Mouse (Mus musculus) lung, embryonic 15.5 days (tissue): ENCODE measurements at regions not wholly inside any gene's neighbourhood (a gene's known extent, or its start where the extent isn't known, plus 50 kb on each side); places are given as distances from the start of the nearest gene placed in this dataset.
A peak's percentile ranks its signal among the peaks of the same experiment; 100 is the strongest.

Experiments
- ATAC-seq: fragments of 200-750 bp; cut with Nextera tagmentation; 2 replicates; pipeline ENCODE4 v1.8.0; 2017; ENCODE audit warnings: moderate number of reproducible peaks, borderline replicate concordance; ENCODE audit not compliant: low FRiP score, low TSS enrichment; ENCODE audit errors: extremely low read depth
- H3K27ac ChIP-seq: fragments of 300-500 bp; sonication (generic); 2 replicates; pipeline ENCODE4 v1.5.1; 2015; ENCODE audit warnings: moderate library complexity, mild to moderate bottlenecking, inconsistent platforms
- H3K27me3 ChIP-seq: fragments of 300-500 bp; sonication (generic); 2 replicates; pipeline ENCODE4 v1.6.1; 2015; ENCODE audit warnings: inconsistent platforms
- H3K36me3 ChIP-seq: fragments of 300-500 bp; sonication (generic); 2 replicates; pipeline ENCODE4 v1.6.1; 2015; ENCODE audit warnings: inconsistent platforms
- H3K4me1 ChIP-seq: fragments of 300-500 bp; sonication (generic); 2 replicates; pipeline ENCODE4 v1.6.1; 2015; ENCODE audit warnings: inconsistent platforms
- H3K4me2 ChIP-seq: fragments of 300-500 bp; sonication (generic); 2 replicates; pipeline ENCODE4 v1.6.1; 2015; ENCODE audit warnings: inconsistent platforms, mild to moderate bottlenecking, moderate library complexity
- H3K4me3 ChIP-seq: fragments of 300-500 bp; sonication (generic); 2 replicates; pipeline ENCODE4 v1.5.1; 2015; ENCODE audit warnings: mild to moderate bottlenecking, inconsistent platforms
- H3K9ac ChIP-seq: fragments of 300-500 bp; sonication (generic); 2 replicates; pipeline ENCODE4 v1.6.1; 2015; ENCODE audit warnings: inconsistent platforms
- H3K9me3 ChIP-seq: fragments of 300-500 bp; sonication (generic); 2 replicates; pipeline ENCODE4 v1.6.1; 2016; ENCODE audit warnings: inconsistent platforms
- WGBS: fragments of 180-500 bp; shearing (Covaris S2); methylation state at CpG from one replicate; pipeline ENCODE4 v1.1.7; 2015; 5-methylcytosine and 5-hydroxymethylcytosine counted together

DNA sequence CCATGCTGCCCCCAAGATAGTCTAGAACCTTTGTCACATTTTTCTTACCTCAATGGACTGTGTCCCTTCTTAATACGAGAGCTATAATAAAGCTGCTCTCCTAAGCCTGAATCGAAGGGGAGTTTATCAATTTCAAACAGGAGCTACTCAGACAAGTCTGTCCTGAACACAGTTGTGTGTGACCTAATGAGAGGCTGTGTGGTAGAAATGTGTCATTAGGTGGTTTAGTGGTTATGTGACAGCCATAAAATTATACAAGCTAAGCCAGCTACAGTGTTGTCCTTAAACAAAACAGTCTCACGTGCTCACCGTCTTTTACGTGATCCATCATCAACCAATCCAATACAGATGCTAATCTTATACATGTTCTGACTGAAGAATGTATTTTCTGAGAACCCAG is 114.5 kb upstream of the Jun start:
- Histone ChIP-seq H3K9me3 (no peaks in the 10 kb centered on the region), H3K27ac (no peak overlapping the region), H3K4me1 (peaks cover 12% of the 10 kb centered on the region), H3K9ac (no peak overlapping the region), H3K4me3 (no peak overlapping the region), H3K36me3 (no peaks in the 10 kb centered on the region), H3K27me3 (no peaks in the 10 kb centered on the region), H3K4me2 (no peak overlapping the region)
- no peak for ATAC-seq
- WGBS = 75% methylated on average over 5 of the region's 5 CpGs

GRCm38 (mm10) chr4:95167216-95167615 is 115.2 kb upstream of the Jun start:
- H3K9ac ChIP-seq = no peak overlapping the region
- H3K4me1 ChIP-seq = peaks cover 10% of the 10 kb centered on the region
- H3K36me3 ChIP-seq = no peaks in the 10 kb centered on the region
- H3K4me2 ChIP-seq = no peak overlapping the region
- no peak overlapping the region for H3K27ac ChIP-seq
- no peaks in the 10 kb centered on the region for H3K9me3 ChIP-seq
- no peaks in the 10 kb centered on the region for H3K27me3 ChIP-seq
- 74% methylated on average over 1 of the region's 1 CpGs for WGBS
- H3K4me3 ChIP-seq = no peak overlapping the region
- no peak for ATAC-seq

DNA sequence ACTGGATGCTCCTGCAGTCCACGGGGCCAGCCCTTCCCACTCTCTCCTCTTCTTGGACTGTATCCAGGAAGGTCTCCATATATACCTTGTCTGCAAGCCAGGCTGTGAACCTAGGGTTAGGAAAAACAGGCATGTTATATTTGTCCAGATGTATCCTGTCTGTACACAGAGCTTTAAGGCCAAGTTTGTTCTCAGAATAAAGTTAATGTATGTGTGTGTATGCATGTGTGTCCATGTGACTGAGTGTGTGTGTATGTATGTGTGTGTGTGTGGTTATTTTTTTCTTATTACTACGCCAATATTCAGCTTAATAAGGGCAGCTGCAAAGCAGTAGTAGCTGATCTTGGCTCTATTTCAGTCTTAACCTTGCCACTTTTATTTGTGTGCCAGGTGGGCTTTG is 117.7 kb upstream of the Jun start:
- no peak overlapping the region for H3K4me2 ChIP-seq
- 32% methylated on average over 2 of the region's 2 CpGs for WGBS
- no peak overlapping the region for H3K4me3 ChIP-seq
- no peak overlapping the region for H3K9ac ChIP-seq
- no peaks in the 10 kb centered on the region for H3K36me3 ChIP-seq
- ATAC-seq = peak; percentile 42; the same call in 1 of the 2 replicates
- no peaks in the 10 kb centered on the region for H3K4me1 ChIP-seq
- no peaks in the 10 kb centered on the region for H3K27me3 ChIP-seq
- no peaks in the 10 kb centered on the region for H3K9me3 ChIP-seq
- no peak overlapping the region for H3K27ac ChIP-seq

DNA sequence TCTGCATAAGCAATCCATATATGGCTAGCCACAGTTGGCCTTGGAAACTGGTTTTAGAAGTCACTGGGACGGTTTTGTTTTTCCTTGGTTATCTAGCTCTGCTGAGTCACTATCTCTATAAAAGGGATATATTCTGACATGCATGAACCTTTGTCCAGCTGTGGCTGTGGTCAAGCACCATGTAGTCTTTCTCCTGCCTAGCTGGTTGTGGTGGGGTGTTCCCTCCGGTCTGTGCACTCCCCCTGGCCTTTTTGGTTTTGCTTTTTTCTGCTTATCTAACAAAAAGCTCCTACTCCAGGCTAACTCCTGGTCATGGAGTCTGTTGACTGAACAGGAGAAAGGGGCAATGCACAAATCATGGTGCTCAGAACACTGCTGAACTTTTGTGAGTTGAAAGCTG is 125.7 kb upstream of the Jun start:
- 64% methylated on average over 2 of the region's 2 CpGs for WGBS
- H3K9me3 ChIP-seq = no peaks in the 10 kb centered on the region
- no peak for ATAC-seq
- no peaks in the 10 kb centered on the region for H3K4me1 ChIP-seq
- H3K36me3 ChIP-seq = no peaks in the 10 kb centered on the region
- no peak overlapping the region for H3K4me2 ChIP-seq
- no peak overlapping the region for H3K4me3 ChIP-seq
- H3K9ac ChIP-seq = no peak overlapping the region
- H3K27ac ChIP-seq = no peak overlapping the region
- no peaks in the 10 kb centered on the region for H3K27me3 ChIP-seq

- no peak for ATAC-seq
- Histone ChIP-seq H3K4me3 (no peak overlapping the region), H3K4me1 (no peaks in the 10 kb centered on the region), H3K9ac (no peak overlapping the region), H3K9me3 (no peaks in the 10 kb centered on the region), H3K4me2 (no peak overlapping the region), H3K27ac (no peak overlapping the region), H3K36me3 (no peaks in the 10 kb centered on the region), H3K27me3 (no peaks in the 10 kb centered on the region)
- 43% methylated on average over 3 of the region's 3 CpGs for WGBS
Measured at GRCm38 (mm10) chr4:95178467-95178866, 126.4 kb upstream of the Jun start.

DNA sequence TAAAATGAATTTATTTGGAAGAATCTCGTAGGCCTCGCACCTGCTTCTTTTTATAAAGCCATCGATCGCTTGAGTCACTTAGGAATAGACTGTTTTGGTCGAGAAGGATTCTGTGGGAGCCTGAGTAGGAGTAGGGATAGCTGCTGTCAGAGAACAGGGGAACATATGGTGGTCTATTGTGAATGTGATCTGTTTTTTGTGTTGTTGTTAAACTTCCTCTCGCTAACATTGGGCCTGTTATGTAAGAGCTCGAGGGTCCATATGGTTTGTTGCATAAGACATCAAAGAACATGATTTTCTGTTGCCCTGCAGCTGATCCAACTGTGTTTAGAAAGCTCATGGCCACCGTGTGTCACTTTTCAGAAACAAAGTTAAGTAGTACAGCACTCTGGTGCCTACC is 126.9 kb upstream of the Jun start:
- no peaks in the 10 kb centered on the region for H3K36me3 ChIP-seq
- H3K4me3 ChIP-seq = no peak overlapping the region
- no peak for ATAC-seq
- 79% methylated on average over 8 of the region's 8 CpGs for WGBS
- no peak overlapping the region for H3K9ac ChIP-seq
- no peaks in the 10 kb centered on the region for H3K9me3 ChIP-seq
- no peaks in the 10 kb centered on the region for H3K27me3 ChIP-seq
- H3K4me2 ChIP-seq = no peak overlapping the region
- H3K27ac ChIP-seq = no peak overlapping the region
- H3K4me1 ChIP-seq = no peaks in the 10 kb centered on the region

DNA sequence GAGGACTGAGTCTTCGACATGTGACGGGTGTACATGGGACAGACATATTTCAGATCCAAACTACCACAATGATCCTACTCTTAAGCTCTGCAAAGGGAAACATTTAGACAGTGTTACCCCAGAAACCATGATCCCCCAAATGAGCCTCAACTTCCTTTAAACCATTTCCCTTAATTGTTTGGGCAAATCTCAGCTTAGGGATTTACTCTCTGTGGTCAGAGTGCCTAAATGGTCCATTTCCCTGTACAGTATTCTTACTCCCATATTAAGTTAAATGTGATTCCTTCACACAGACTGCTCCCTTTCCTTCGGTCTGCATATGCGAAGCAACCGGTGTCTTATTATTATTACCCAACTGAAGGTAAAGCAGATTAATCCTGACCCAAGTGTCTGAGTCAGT is 128.4 kb upstream of the Jun start:
- Histone ChIP-seq H3K36me3 (no peaks in the 10 kb centered on the region), H3K9ac (no peak overlapping the region), H3K27ac (no peak overlapping the region), H3K4me2 (no peak overlapping the region), H3K27me3 (no peaks in the 10 kb centered on the region), H3K4me1 (peaks cover 5% of the 10 kb centered on the region; the same call in 1 of the 2 replicates), H3K9me3 (no peaks in the 10 kb centered on the region), H3K4me3 (no peak overlapping the region)
- no peak for ATAC-seq
- 89% methylated on average over 5 of the region's 5 CpGs for WGBS

DNA sequence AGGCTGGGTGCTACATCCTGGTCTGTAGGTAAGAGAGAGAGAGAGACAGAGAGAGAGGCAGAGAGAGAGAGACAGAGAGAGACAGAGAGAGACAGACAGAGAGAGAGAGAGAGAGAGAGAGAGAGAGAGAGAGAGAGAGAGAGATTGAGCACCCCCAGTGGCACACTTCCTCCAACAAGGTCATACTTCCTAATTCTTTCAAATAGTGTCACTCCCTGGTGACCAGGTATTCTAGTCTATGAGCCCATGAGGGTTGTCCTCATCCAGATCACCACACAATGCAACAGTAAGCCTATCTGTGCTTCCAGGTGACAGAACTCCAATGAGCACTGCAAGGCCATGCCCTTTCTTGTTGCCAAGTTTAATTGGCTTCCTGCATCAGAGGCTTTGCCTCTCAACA is 129.0 kb upstream of the Jun start:
- H3K36me3 ChIP-seq = no peaks in the 10 kb centered on the region
- no peak overlapping the region for H3K9ac ChIP-seq
- no peaks in the 10 kb centered on the region for H3K27me3 ChIP-seq
- no peak overlapping the region for H3K4me3 ChIP-seq
- no peak for ATAC-seq
- H3K27ac ChIP-seq = no peak overlapping the region
- no peak overlapping the region for H3K4me2 ChIP-seq
- no peaks in the 10 kb centered on the region for H3K9me3 ChIP-seq
- H3K4me1 ChIP-seq = peaks cover 5% of the 10 kb centered on the region; the same call in 1 of the 2 replicates

- WGBS = 74% methylated on average over 4 of the region's 4 CpGs
- peaks cover 5% of the 10 kb centered on the region; the same call in 1 of the 2 replicates for H3K4me1 ChIP-seq
- no peaks in the 10 kb centered on the region for H3K9me3 ChIP-seq
- H3K4me3 ChIP-seq = no peak overlapping the region
- H3K36me3 ChIP-seq = no peaks in the 10 kb centered on the region
- H3K9ac ChIP-seq = no peak overlapping the region
- 0 out of 2 replicates have a peak, but pooled peaks have one; percentile 8 for ATAC-seq
- no peak overlapping the region for H3K27ac ChIP-seq
- no peaks in the 10 kb centered on the region for H3K27me3 ChIP-seq
- no peak overlapping the region for H3K4me2 ChIP-seq
Measured at GRCm38 (mm10) chr4:95184180-95184579, 132.2 kb upstream of the Jun start.

DNA sequence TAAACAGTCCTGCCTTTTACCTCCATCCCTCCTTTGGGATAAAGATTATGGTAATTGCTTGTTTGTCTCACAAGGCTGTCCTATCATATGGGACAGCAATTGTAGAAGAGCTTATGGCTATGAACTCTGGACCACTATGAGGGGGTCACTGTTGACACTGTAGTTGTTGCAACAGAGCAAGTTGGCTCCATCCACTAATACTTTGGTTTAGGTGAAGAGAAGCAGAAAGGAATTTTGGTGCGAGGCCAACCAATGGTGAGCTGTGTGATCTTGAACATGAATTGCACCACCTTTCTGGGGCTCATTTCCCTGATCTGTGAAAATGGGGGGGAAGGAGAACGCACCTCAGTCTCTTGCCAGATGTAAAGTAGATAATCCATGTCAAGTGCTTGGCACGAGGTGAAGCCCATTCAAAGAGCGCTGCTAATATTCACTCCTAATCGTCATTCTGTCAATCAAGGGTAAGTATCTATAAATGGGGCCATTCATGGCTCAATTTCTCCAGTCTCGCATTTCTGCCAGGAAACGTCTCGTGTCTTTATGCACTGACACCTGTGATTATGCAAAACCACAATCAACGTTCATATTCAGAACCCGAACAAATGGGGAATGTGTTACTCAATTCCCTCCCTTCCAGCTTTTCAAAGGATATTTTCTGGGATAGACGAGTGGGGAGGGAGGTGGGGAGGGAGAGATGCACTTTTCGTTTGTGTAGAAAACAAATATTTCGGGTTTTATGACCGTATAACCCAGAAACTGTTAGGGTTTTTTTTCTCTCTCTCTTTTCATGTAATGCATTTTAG is 133.3 kb upstream of the Jun start:
- H3K27ac ChIP-seq = no peak overlapping the region
- H3K36me3 ChIP-seq = no peaks in the 10 kb centered on the region
- H3K4me3 ChIP-seq = no peak overlapping the region
- H3K4me2 ChIP-seq = no peak overlapping the region
- H3K27me3 ChIP-seq = no peaks in the 10 kb centered on the region
- 56% methylated on average over 14 of the region's 14 CpGs for WGBS
- ATAC-seq = no peak
- no peak overlapping the region for H3K9ac ChIP-seq
- H3K4me1 ChIP-seq = peaks cover 5% of the 10 kb centered on the region; the same call in 1 of the 2 replicates
- H3K9me3 ChIP-seq = no peaks in the 10 kb centered on the region

- no peak for ATAC-seq
- H3K4me2 ChIP-seq = no peak overlapping the region
- no peaks in the 10 kb centered on the region for H3K9me3 ChIP-seq
- 70% methylated on average over 3 of the region's 3 CpGs for WGBS
- H3K4me1 ChIP-seq = peaks cover 5% of the 10 kb centered on the region; the same call in 1 of the 2 replicates
- H3K36me3 ChIP-seq = no peaks in the 10 kb centered on the region
- no peak overlapping the region for H3K9ac ChIP-seq
- no peak overlapping the region for H3K4me3 ChIP-seq
- H3K27ac ChIP-seq = no peak overlapping the region
- no peaks in the 10 kb centered on the region for H3K27me3 ChIP-seq
Measured at GRCm38 (mm10) chr4:95185916-95186200, 133.8 kb upstream of the Jun start.

GRCm38 (mm10) chr4:95188107-95188506 is 136.1 kb upstream of the Jun start:
- no peak for ATAC-seq
- no peaks in the 10 kb centered on the region for H3K27me3 ChIP-seq
- H3K36me3 ChIP-seq = no peaks in the 10 kb centered on the region
- H3K4me3 ChIP-seq = no peak overlapping the region
- H3K9me3 ChIP-seq = no peaks in the 10 kb centered on the region
- no peak overlapping the region for H3K27ac ChIP-seq
- peaks cover 8% of the 10 kb centered on the region for H3K4me1 ChIP-seq
- WGBS = 74% methylated on average over 3 of the region's 3 CpGs
- no peak overlapping the region for H3K4me2 ChIP-seq
- H3K9ac ChIP-seq = no peak overlapping the region
